Mouse (Mus musculus) kidney, adult 2 months (tissue): ENCODE data around the gene Msi2.

Source experiments
- CTCF ChIP-seq: fragments of 200-500 bp; conservative IDR thresholded peaks from 2 replicates; pipeline ENCODE4 v1.5.1; 2011; ENCODE audit warnings: low read depth, mild to moderate bottlenecking, control low read depth, low read length, moderate library complexity, mixed read lengths; ENCODE audit not compliant: insufficient read depth, insufficient read length
- POLR2A ChIP-seq: fragments of 200-500 bp; IDR thresholded peaks from one replicate; pipeline ENCODE4 v1.6.1; 2011; ENCODE audit warnings: low read depth, low read length, control low read depth

DNA sequence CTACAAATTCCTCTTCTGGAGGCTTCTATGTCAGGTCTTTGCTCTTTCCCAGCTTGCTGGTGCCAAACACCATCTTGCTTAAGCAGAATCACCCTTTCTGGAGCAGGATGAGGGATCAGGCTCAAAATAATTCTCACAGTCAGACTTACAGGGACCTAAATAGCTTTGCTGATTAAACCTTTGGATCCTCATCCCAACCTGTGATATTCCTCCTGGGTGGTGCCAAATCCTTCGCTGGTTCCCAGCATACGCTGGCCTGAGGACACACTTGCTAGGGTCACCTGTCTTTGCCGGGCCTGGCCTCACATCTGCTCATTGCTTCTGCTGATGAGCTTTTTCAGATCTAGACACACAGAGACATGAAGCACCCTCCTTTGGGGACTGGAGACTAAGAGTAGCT lies 279.7 kb downstream of the Msi2 start:
- TF ChIP-seq POLR2A: no peak
- TF ChIP-seq CTCF: no peak
